Mouse (Mus musculus) hindlimb bud, embryonic 11.5 days (tissue): Measurements from ENCODE around the gene Tmem274.

ENCODE experiments used
- DNase-seq: peaks from one replicate; pipeline ENCODE4 v3.0.0-alpha.2; 2012; ENCODE audit warnings: low read depth, low spot score; ENCODE audit errors: extremely low spot score

Tmem274 gene

GRCm38 (mm10) chr4:149469557-149469956, 7.6 kb upstream of the Tmem274 start:
- DNase-seq: no peak

- DNase-seq: no peak
Measured at GRCm38 (mm10) chr4:149475096-149475495, 2.1 kb upstream of the Tmem274 start.

GRCm38 (mm10) chr4:149484566-149484965, 7.4 kb downstream of the Tmem274 start:
- no peak for DNase-seq

- peak; percentile 79 for DNase-seq
Measured at GRCm38 (mm10) chr4:149485053-149485824, 8.1 kb downstream of the Tmem274 start, which contains the start of the genes Nmnat1 and Lzic. Gene Nmnat1, minus strand, starts transcription at chr4:149485202. Gene Lzic, plus strand, starts transcription at chr4:149485229.

- DNase-seq: no peak
Measured at GRCm38 (mm10) chr4:149485825-149486206, 8.6 kb downstream of the Tmem274 start.

- no peak for DNase-seq
Measured at GRCm38 (mm10) chr4:149487729-149488128, 10.6 kb downstream of the Tmem274 start.

GRCm38 (mm10) chr4:149489415-149490240, 12.4 kb downstream of the Tmem274 start:
- no peak for DNase-seq

GRCm38 (mm10) chr4:149491151-149491550, 14.0 kb downstream of the Tmem274 start:
- DNase-seq: no peak

- DNase-seq: no peak
Measured at GRCm38 (mm10) chr4:149496612-149497011, 19.4 kb downstream of the Tmem274 start.

- DNase-seq: no peak
Measured at GRCm38 (mm10) chr4:149498901-149499300, 21.7 kb downstream of the Tmem274 start.

- DNase-seq: no peak
Measured at GRCm38 (mm10) chr4:149499790-149500189, 22.6 kb downstream of the Tmem274 start.

GRCm38 (mm10) chr4:149504363-149504762, 27.2 kb downstream of the Tmem274 start:
- no peak for DNase-seq

GRCm38 (mm10) chr4:149504858-149505257, 27.7 kb downstream of the Tmem274 start:
- no peak for DNase-seq

GRCm38 (mm10) chr4:149505261-149505967, 28.2 kb downstream of the Tmem274 start:
- DNase-seq: no peak

- DNase-seq: no peak
Measured at GRCm38 (mm10) chr4:149506904-149507303, 29.7 kb downstream of the Tmem274 start.

GRCm38 (mm10) chr4:149511221-149511646, 34.1 kb downstream of the Tmem274 start:
- DNase-seq: no peak

GRCm38 (mm10) chr4:149512072-149512471, 34.9 kb downstream of the Tmem274 start:
- DNase-seq: no peak

GRCm38 (mm10) chr4:149515706-149516105, 38.5 kb downstream of the Tmem274 start:
- no peak for DNase-seq

GRCm38 (mm10) chr4:149517868-149518340, 40.7 kb downstream of the Tmem274 start, which contains the start of gene Ctnnbip1:
Gene Ctnnbip1, plus strand, starts transcription at chr4:149518236.
- DNase-seq: peak; percentile 82

- no peak for DNase-seq
Measured at GRCm38 (mm10) chr4:149518351-149519220, 41.4 kb downstream of the Tmem274 start.
